Mouse (Mus musculus) spleen, postnatal 4 days (tissue): ENCODE measurements around the gene Gmcl1.

Experiments used
- DNase-seq, 2 experiments: peaks; one replicate each; pipeline ENCODE4 v3.0.0; 2022; ENCODE audit warnings: low spot score in 2 of 2

The Gmcl1 gene

DNA sequence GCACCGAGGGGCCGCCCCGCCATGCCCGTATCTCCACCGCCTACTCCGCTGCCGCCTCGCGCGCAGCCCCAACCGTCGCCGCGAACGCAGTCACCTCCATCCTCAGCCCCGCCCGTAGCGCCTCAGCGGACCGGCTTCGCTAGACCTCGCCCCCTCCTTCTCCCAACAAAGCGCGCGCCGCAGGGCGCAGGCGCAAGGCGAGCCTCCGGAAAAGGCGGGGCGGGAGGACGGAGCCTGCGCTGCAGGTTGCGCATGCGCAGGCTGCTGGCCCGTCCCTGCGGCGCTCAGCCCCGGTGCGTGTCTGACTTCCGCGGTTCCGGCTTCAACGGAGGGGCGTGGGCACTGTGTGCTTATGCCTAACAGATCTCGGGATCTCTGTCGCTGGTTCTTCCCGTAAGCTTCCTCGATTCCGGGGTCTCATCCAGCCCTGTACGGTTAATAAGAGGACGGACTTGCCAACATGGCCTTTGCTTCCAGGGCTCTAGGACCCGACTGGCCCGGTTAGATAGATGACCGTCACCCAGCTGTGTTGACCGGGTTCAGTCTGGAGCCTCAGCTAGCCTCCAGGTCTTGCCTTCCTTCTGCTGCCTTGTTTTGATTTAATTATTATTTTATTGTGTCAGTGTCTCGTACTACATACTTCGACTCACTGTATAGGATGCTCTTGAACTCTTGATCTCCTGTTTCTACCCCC is at the start of gene Gmcl1:
Gmcl1 (minus strand) TSS at position 201 of the 694 bp plus-strand sequence.
- peak; percentile 95 to 98 for DNase-seq

DNA sequence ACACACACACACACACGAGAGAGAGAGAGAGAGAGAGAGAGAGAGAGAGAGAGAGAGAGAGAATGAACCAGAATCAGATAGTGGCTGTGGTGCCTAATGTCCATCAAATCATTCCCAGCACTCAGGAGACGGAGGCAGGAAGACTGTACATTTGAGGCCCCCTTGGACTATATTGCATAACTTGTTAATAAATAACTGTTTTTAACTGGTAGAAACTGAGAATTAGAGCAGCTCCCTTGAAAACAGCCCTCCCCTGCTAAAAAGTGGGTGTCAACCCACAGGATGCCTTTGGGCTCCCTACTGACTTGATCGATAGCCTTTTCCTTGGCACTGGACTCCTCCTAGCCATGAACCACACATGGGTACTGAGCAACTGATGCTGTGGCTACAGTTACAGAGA is 49.2 kb upstream of the Gmcl1 start:
- no peak for DNase-seq

DNA sequence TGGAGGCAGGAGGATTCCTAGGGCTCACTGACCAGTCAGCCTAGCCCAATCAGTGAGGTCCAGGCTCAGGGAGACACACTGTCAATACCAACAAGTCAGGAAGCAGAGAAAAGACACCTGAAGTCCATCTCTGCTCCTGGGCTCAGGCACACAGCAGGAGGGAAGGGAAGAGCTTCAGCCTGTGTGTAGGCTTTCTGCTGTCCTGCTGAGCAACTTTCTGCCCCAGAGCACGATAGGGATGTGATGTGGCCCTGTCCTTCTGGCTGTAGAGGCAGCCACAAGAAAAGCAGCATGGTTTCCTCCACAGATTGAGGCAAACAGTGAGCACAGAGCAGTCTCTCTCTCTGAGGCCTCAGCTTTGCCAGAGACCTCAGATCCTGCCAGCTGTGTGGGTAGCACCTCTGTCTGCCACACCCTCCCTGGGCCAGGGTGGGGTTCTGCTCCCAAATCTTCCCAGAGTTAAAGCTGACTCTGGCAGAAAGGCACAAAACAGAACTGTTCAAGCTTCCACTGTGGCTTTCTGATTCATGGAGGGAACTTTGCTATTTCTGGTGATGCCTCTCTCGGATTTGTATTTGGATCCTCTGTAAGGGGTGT is 48.3 kb upstream of the Gmcl1 start:
- no peak for DNase-seq

DNA sequence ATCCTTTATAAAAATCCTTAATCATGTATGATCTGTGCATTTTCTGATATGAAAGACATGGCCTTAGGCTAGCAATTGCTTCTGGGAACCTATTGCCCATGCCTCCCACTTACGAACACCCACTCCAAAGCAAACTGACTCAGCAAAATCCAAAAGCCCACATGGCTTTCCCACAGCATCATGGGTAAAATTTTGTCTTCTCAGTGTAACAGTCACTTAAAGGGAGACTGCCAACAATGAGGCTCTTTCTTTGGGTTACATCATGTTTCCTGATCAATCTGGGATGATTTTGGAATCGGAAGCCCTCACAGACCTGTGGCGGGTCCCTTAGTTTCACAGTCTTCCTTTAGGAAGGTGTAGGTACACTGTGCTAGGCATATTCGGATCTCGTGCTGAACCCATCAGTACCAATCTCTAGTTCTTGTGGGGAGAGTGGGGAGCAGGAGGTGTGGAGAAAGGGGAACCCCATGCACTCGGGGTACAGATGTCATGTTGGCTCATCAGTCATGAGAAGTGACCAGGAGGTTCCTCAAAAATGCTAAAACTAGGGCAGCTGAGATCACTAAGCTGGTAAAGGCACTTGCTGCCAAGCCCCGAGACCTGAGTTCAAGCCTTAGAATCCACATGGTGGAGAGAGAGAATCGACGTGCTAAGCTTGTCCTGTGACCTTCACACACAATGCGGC is 45.9 kb upstream of the Gmcl1 start:
- no peak for DNase-seq

DNA sequence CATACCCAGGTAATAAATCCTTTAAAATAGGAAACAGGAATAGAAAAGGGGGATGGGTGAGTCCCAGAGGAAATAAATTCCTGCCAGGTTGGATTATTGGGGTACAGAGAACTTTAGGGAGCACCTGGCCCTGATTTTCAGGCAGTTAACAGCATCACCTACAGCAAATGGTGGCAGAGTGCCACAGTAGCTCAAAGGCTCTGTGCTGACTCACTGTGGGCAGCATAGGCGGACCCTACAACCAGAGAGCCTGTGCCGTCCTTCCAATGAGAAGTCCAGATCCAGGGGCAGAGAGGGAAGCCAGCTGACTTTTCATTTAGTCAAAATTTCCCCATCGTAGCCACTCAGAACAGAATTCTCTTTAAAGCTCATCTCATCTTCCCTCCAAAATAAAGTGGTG is 44.0 kb upstream of the Gmcl1 start:
- DNase-seq = no peak

DNA sequence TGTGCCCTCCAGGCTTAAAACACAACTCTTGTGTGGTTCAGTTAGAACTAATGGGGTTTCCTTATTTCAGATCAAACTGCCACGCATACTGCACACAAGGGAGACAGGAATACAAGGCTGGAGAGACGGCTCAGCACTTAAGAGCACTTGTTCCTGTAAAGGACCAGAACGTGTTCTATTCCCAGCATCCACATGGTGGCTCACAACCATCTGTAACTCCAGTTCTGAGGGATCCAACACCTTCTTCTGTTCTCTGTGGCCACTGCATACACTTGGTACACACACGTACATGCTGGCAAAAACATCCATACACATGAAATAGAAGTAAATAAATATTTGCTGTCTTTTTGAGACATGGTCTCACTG is 43.5 kb upstream of the Gmcl1 start:
- DNase-seq = no peak

DNA sequence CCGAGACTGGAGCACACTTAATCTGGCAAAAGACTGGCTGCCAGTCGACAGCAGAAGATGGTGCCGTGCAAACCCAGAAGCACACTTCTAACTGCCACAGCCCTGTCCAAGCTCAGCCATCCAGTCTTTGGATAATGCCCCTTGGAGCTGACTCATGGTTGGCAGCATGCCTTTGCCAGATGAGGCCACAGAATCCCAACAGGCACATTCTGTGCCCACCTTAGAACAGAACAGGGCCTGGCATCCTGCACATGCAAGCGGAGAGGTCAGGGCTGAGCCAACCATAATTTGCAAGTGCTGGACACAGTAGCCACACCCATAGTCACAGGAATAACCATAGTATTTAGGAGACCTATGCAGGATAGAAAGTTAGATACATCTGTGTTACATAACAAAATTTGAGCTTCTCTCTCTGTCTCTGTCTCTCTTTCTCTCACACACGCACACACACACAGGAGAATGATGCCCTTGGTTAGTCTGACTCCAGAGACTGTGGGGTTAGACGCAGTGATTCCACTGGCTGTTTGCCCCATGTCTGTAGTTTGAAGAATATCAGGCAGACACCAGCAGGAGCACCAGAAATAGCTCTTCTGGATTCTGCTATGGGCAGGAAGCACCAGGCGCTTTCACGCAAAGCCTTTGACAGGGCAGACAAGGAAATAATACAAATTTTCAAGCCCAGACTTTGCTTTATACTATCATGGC is 43.0 kb upstream of the Gmcl1 start:
- DNase-seq = no peak

DNA sequence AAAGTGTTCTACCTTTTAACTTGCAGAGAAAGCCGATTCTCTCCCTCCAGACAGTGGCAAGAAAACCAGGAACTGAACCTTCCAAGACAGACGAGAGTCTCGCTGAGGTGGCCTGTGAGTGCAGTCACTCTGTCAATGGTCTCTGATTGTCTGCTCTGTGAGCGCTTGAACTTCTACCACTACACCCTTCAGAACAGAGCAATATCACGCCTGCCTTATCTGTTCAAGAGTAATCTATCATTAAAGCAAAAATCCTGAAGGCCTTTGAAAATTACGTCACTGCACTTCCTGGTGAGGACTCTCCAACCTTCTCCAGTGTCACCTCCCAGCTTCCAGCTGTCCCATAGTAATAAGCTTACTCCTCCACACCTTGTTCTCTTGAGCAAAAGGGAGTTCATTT is 41.8 kb upstream of the Gmcl1 start:
- no peak for DNase-seq

DNA sequence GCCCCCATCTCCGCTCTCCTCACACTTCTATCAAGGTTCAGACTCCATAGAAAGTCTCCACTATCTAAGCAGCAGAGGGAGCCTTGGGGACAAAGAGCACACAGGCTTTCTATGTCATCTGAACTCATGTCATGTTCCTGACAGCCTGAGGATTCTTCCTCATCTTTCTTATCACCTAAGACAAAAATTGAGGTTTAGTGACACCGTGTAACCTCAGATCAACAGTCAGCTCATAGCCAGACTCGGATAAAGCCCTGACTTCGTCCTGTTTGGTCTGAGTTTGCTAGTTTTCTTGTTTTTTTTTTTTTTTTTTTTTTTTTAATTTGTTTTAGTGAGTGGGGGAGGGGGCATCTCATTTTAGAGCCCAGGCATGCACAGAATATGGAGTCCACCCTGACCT is 40.6 kb upstream of the Gmcl1 start:
- no peak for DNase-seq

DNA sequence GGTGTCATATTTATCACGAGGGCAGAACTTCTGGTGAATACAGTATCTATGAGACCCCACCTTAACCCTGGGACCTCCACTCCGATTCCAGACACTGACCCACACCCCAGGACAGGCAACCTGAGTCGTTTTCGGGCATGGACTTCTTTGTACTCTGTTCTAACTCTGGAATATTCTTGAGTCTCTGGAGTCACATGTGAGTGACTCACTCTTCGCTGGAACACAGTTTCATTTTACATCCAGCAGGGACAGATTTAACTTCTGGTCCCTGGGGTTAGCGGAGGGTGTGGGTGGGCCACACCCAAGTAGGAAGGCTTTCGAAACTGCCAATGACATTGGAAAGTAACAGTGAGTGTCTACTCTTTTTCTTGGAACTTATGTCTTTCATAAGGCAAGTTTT is 39.4 kb upstream of the Gmcl1 start:
- DNase-seq = no peak

DNA sequence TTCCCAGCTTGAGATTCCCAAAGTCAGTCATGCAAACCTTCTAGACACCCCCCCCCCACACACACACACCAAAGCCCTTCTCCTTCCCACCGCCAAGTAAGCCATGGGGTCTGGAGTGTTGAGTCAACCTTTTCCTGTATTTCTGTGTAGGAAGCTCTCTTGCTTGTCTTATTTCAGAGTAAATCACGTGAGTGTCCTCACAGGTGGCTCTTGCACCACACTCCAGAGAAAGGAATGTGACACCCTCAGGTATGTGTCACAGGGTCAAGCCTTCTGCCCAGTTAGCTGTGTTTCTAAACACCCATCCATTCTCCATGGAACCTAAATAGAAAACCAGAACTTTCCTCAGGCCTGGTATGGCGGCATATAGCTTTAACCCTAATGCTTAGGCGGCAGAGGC is 35.8 kb upstream of the Gmcl1 start:
- DNase-seq = no peak

DNA sequence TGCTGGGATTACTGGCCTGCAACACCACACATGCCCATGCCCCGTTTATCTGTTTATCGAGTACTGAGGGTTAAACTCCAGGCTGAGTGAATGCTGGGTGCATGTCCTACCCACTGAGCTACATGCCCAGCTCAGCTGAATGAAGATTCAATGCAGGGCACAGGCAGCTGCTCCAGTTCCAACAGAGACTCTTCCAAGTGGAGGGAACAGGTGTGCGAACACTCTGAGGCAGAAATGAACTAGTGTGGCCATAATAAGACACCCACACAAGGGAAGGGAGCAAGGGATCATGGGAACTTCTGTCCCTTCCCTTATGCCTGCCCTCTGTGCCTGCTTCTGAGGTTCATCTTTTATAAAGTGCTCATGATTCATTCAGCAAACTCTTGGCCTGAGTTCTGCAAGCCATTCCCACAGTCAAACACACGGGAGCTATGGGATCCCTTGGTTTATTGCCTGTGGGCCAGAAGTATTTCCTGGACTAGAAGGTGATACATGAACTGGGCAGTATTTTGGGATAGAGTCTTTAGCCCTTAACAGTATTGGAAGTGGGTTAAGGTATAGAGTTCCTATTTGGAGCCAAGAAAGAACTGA is 35.1 kb upstream of the Gmcl1 start:
- DNase-seq = no peak

DNA sequence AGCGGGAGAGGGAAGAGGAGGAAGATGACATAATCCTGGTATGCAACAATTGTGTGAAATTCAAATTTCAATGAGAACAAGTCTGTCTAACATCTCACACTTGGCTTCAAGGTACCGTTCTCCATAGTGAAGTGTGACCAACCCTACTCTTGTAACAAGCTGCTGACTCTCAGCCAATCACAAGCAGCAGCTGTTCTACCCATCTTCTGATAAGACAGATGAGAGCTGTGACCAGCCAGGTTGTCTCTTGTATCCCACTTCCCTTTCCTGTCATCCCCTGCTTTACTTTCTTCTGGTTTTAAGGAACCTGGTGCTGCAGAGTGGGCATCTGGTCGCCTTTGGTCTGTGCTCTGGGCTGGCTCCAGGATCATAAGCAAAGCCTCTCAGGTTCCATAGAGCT is 34.3 kb upstream of the Gmcl1 start:
- DNase-seq = no peak

DNA sequence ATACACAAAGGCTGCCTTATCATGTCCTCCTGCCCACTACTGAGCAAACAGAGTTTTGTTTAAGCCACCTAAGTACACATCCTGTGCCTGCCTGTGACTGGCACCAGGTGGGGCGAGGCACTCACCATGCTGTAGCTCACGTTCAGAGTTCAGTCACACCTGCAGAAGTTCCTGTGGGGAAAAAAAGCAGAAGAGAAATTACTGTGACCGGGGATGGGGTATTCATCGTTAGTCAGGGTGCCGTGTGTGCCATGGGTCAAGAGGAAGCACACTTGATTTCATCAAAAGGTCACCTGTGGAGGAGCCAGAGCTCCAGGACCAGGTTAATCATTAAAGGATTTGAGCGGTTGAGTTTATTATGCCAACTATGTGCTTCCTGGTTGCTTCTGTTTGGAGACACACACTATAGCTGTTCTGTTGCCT is 32.5 kb upstream of the Gmcl1 start:
- DNase-seq = no peak

DNA sequence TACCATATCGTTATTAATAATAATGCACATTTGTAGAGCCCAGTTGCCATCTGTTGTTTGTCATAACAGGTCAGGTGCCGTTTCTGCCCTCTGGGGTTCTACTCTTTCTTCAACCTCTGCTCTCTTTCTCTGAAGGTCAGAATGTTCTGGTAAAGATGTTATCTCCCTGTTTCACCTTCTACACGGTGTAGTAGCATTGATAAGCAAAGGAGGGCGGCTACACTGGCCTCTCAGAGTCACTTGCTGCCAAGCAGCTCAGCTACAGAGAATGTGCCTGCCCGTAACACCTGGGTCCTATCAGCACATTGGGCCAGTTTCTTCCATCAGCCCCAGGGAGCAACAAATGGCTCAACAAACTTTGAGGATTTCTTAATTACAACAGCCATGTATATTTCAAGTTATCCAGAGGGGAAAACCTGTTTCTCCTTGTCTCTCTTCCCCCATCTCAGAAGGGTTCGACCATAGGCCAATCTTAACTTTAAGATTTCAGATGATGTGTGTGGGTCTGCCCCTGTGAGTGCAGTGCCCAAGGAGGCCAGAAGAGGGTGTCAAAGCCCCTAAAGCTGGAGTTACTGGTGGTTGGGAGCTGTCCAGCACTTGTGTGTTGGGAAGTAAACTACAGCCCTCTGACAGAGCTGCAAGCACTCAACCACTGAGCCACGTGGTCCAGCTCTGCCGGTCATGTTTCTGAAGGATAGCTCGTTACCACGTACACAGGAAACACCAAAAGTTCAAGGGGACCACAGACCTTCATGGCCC is 21.1 kb upstream of the Gmcl1 start:
- no peak for DNase-seq

DNA sequence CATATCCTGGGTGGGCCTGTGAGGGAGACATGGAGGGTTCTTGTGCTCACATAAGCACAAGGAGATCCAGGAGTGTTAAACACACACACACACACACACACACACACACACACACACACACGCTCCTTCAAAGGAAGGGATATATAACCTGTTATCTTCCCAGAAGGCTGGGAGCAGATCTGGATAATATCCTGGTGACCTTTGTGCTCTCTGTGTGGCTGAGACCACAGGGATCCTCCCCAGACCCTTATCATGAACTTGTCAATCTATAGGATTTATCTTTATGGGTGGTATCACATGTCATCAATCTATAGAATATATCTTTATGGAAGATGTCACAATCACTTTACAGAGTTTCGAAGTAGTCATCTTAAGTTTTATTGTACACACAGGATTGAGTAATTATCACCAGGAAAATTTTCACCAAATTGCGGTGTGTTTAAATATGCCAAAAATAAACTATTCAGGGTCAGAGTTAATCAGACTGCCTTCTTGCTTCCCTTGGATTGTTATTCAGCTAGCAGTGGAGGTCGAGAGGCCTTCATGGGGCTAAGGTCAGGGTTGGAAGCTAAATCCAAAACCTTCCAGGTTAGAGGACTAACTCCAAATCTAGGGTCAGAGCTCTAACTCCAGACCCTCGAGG is 19.8 kb upstream of the Gmcl1 start:
- DNase-seq = no peak

DNA sequence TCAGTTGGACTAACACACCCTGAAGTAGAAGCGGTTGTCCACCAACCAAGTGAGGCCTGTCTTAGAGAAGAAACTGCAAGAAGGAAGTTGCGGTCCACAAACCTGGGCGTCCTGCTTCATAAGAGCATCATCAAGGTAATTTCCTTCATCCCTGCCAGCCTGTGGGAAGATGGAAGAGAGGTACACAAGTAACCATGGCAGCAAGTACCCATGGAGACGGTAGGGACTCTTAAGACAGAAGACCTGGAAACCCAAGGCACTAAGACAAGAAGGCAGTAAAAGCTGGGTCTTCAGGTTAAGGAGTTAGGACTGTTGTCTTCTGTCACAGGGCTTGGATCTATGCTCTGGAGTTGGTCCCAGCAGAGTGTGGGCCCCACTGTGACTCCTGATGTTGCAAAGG is 17.8 kb upstream of the Gmcl1 start:
- no peak for DNase-seq

DNA sequence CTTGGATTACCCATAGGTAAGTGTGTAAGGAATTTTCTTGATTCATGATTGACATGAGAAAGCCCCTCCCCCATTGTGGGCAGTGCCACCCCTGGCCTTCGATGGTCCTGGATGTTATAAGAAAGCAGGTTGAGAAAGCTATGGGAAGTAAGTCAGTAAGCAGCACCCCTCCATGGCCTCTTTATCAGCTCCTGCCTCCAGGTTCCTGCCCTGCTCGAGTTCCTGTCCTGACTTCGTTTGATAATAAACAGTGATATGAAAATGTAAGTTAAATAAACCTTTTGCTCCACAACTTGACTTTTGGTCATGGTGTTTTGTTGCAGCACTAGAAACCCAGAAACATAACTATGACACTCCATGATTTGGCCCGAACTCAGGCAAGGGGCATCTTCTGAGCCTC is 16.6 kb upstream of the Gmcl1 start:
- DNase-seq = no peak

DNA sequence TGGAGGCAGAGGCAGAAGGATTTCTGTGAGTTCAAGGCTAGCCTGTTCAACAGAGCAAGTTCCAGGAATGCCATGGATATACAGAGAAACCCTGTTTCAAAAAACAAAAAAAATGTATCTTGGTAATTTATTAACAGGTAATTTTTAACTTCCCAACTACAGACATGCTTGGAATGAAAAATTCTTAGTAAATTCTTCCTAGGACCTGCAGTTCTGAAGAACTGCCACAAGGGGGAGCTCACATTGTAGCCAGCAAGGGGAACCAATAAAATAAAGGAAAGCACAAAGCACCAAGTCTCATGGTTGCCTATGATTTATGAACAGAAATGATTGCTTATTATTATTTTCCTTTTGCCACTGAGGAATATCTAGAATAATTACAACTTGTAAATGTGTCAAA is 14.0 kb upstream of the Gmcl1 start:
- peak in 1 of 2 experiments; percentile 27 for DNase-seq

DNA sequence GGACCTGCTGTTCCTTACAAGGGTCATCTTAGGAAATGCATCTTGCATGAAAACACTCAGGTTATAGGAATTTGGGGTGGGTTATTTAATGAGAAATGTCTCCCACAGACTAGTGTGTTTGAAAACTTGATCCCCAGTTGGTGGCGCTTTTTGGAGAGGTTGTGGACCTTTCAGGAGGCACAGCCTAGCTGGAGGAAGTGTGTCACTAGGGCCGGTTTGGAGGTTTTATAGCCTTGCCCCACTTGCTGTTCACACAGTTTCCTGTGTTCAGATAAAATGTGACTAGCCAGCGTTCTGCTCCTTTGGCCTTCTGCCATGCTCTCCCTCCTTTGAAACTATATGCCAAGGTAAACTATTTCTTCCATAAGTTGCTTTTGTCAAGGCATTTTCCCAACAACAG is 7.5 kb upstream of the Gmcl1 start:
- no peak for DNase-seq

DNA sequence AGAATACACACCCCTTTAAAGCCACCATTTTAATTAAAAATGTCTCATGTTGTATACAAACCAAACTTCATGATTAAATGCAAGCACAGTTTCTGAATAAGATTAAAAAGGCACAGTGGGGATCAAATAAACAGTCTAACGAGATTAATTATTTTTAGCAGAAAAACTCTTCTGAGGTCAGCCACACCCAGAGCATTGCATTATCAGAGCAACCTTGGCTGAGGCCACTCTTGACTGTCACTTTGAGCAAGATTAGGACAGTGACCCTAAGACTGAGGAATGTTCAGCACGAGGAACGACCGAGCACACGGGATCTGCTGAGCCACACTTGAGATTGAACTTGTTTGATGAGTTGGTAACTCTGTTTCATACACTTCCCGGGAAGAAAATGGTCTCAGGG is 3.6 kb upstream of the Gmcl1 start:
- no peak for DNase-seq
